Mouse (Mus musculus) E14TG2a.4 (cell line): Measurements from ENCODE around the gene Fam107a.
"Not testable (repeated sequence)": the region's sequence is repeated elsewhere in the genome, so short reads cannot be mapped to it uniquely, and the experiment has no call there.

Experiments used
- H3K27me3 ChIP-seq: 2 replicates; pipeline ENCODE4 v1.6.1; 2014; ENCODE audit warnings: low read length, control low read depth; ENCODE audit not compliant: insufficient read depth
- H3K36me3 ChIP-seq: 2 replicates; pipeline ENCODE4 v1.6.1; 2014; ENCODE audit warnings: low read length, control low read depth; ENCODE audit not compliant: insufficient read depth
- H3K4me1 ChIP-seq: replicated peaks from 2 replicates; pipeline ENCODE4 v1.6.1; 2014; ENCODE audit warnings: low read depth, low read length, control low read depth
- H3K4me3 ChIP-seq: replicated peaks from 2 replicates; pipeline ENCODE4 v1.5.1; 2014; ENCODE audit warnings: mild to moderate bottlenecking, low read length
- H3K9me3 ChIP-seq: 2 replicates; pipeline ENCODE4 v1.6.1; 2014; ENCODE audit warnings: low read length, control low read depth
- CTCF ChIP-seq: conservative IDR thresholded peaks from 2 replicates; pipeline ENCODE4 v1.5.1; 2014; ENCODE audit warnings: low read length
- NANOG ChIP-seq: IDR thresholded peaks from 2 replicates; pipeline ENCODE4 v1.6.1; 2014; ENCODE audit warnings: borderline replicate concordance, low read length, mixed read lengths
- POU5F1 ChIP-seq: IDR thresholded peaks from 2 replicates; pipeline ENCODE4 v1.6.1; 2014; ENCODE audit warnings: low read length, borderline replicate concordance

Fam107a gene

DNA sequence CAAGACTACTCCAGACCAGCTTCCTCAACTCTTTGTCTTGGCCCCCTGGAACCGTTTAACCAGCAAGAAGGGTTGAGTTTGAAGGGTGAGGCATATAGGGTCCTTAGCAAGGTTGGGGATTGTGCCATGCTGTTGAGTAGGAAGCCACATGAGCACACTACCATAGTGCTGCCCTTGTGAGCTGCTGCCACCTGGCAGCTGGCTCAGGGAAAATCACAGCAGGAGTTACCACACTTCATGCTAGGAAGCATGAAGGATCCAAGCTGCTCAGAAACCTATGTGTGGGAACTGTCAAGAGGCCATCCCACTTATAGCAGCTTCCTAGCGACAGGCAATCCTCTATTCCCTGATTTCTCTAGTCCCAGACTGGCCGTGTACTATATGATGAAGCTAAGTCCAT is 9.2 kb downstream of the Fam107a start:
- H3K9me3 ChIP-seq: no peaks in the 10 kb centered on the region
- no peaks in the 10 kb centered on the region for H3K36me3 ChIP-seq
- TF ChIP-seq CTCF (no peak), POU5F1 (no peak), NANOG (no peak)
- peaks cover 57% of the 10 kb centered on the region for H3K27me3 ChIP-seq
- H3K4me3 ChIP-seq: no peak overlapping the region
- peaks cover 12% of the 10 kb centered on the region for H3K4me1 ChIP-seq

DNA sequence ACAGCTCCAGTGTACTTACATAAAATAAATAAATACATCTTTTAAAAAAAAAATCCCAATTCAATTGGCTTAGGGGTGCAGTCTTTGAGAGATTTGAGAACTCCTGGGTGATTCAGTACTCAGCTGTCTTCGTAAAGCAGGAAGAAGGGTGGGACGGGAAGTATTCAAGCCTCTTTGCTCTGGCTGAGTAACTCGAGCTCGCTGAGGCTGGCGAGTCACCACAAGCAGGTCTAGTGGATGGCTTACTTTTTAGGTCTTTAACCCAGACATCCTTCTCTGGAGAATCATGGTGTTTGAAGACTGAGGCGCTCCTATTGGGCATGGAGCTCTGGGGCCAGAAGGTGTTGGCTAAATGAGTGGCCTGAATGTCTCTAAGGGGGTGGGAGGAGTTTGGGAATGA is 10.9 kb downstream of the Fam107a start:
- no peaks in the 10 kb centered on the region for H3K9me3 ChIP-seq
- peaks cover 46% of the 10 kb centered on the region for H3K27me3 ChIP-seq
- H3K36me3 ChIP-seq: no peaks in the 10 kb centered on the region
- peaks cover 10% of the 10 kb centered on the region for H3K4me1 ChIP-seq
- no peak for TF ChIP-seq NANOG
- H3K4me3 ChIP-seq: no peak overlapping the region

DNA sequence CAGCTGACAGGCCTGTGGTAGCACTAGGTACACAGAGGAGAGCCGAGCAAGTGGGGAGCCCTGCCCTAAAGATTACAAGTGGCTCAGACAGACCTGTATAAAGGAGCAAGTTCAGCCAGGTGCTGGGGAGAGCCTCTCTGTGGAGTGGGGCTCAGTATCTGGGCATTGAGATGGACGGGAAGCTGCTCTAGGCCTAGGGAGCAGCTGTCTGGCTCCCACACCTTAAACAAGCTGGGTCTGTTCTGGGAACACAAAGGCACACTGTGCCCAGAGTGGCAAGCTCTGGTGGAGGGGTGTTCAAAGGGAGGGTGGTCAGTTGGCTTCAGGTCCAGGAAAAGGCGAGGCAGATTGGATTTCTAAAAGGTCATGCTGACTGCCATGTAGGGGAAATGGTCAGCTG is 12.8 kb downstream of the Fam107a start:
- no peaks in the 10 kb centered on the region for H3K36me3 ChIP-seq
- peaks cover 9% of the 10 kb centered on the region for H3K4me1 ChIP-seq
- no peaks in the 10 kb centered on the region for H3K9me3 ChIP-seq
- TF ChIP-seq NANOG (no peak), CTCF (no peak), POU5F1 (no peak)
- peaks cover 30% of the 10 kb centered on the region for H3K27me3 ChIP-seq
- H3K4me3 ChIP-seq: no peak overlapping the region

DNA sequence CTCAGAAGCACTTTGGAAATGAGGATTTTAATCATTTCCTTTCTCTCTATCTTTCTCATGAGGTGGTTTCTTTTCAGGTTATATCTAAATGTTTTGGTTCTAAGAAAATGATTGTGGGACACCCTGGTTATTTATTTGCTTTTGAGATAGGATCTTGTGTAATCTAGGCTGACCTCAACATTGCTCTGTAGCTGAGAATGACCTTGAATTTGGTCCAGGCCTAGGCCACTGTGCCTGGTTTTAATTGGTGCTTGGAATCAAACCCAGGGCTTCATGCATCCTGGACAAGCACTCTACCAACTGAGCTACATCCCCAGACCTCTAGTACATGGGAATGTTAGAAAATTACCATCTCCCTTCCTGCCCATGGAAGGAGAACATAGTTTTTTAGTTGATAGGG is 13.7 kb downstream of the Fam107a start:
- TF ChIP-seq NANOG (no peak), POU5F1 (no peak), CTCF (no peak)
- peaks cover 24% of the 10 kb centered on the region for H3K27me3 ChIP-seq
- H3K9me3 ChIP-seq: no peaks in the 10 kb centered on the region
- H3K4me1 ChIP-seq: peaks cover 5% of the 10 kb centered on the region; the same call in 1 of the 2 replicates
- H3K4me3 ChIP-seq: no peak overlapping the region
- H3K36me3 ChIP-seq: no peaks in the 10 kb centered on the region

DNA sequence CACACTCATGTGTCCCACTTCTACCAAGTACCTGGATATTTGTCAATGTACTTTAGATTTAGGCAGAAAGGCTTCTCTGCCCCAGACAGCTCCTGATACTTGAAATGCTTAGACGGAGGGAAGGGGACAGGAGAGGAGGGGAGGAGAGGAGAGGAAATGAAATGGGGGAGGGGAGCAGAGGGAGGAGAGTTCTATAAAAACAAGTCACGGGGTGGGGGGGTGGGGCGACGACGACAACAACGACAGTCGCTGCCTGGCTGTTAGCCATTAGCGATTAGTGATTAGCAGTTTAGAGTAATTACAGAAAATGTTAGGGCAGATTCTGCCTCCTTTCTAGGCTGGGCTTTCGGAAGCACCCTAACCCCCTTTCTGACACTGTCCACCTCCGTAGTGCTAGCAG is 15.1 kb downstream of the Fam107a start:
- TF ChIP-seq CTCF: no peak
- no peak for TF ChIP-seq POU5F1
- no peak for TF ChIP-seq NANOG
- Histone ChIP-seq H3K36me3 (no peaks in the 10 kb centered on the region), H3K4me1 (peaks cover 5% of the 10 kb centered on the region; the same call in 1 of the 2 replicates), H3K4me3 (no peak overlapping the region), H3K9me3 (no peaks in the 10 kb centered on the region), H3K27me3 (peaks cover 20% of the 10 kb centered on the region)

DNA sequence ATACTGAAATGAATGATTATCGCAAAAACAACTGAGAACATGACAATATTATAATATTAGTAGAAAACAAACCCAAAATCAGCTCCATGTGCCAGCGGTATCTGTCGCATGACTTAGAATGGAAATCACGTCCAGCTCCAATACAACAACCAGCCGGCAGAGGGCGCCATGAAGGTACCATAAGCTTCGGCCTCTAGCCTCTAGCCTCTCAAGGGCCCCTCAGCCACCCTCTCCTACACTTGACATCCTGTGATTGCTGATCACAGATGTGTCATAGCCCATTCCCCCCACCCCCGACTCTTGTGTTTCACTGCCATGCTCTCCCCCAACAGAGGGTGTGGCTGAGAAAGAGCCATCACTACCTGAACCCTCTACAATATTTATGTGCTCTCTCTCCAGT is 17.5 kb downstream of the Fam107a start:
- Histone ChIP-seq H3K4me3 (no peak overlapping the region), H3K36me3 (no peaks in the 10 kb centered on the region), H3K9me3 (peaks cover 6% of the 10 kb centered on the region; the same call in 1 of the 2 replicates), H3K27me3 (peaks cover 7% of the 10 kb centered on the region; the same call in 1 of the 2 replicates), H3K4me1 (peaks cover 5% of the 10 kb centered on the region; the same call in 1 of the 2 replicates)
- TF ChIP-seq CTCF (peak; percentile 81), NANOG (no peak)

DNA sequence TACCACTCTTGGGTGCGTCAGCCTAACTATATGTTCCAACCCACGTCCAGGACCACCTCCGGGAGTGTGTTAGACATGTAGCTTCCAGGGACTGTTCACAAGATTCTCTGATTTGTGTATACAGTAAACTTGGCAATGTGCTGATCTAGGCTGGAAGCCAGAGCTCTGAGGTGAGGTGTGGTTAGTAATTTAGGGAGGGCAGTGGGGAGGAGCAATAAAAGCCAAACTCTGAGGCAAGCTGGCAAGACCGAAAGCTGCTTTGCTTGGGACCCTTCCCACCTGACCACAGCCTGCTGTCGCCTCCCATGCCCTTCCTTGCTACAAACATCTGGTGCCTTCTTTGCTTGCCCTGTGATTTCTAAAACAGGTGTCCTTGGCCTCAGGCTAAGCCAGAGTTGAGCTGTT is 19.9 kb downstream of the Fam107a start:
- peaks cover 7% of the 10 kb centered on the region; the same call in 1 of the 2 replicates for H3K27me3 ChIP-seq
- no peaks in the 10 kb centered on the region for H3K36me3 ChIP-seq
- H3K4me1 ChIP-seq: peaks cover 5% of the 10 kb centered on the region; the same call in 1 of the 2 replicates
- H3K9me3 ChIP-seq: peaks cover 15% of the 10 kb centered on the region
- H3K4me3 ChIP-seq: no peak overlapping the region
- no peak for TF ChIP-seq NANOG
- no peak for TF ChIP-seq POU5F1
- no peak for TF ChIP-seq CTCF

DNA sequence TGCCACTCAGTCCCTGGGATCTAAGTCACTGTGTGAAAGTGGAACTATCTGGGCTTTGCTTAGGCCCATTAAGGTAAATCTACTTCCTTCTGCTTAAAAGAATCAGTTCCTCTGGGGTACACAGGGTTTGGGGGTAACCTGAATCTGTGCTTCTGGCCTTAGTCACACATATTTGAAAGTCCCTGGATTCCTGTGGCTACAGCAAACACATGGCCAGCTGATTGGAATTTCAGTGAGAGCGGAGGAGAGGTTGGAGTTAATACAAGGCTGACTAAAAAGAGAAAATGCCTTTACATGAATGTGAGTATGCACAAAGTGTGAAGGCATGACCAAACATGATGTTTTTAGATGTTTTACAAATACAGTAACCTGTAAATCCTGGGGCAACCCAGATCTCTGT is 23.6 kb downstream of the Fam107a start:
- no peaks in the 10 kb centered on the region for H3K36me3 ChIP-seq
- H3K27me3 ChIP-seq: 0 out of 2 replicates have a peak, but pooled peaks cover 7% of the 10 kb centered on the region
- peaks cover 1% of the 10 kb centered on the region; the same call in 1 of the 2 replicates for H3K4me1 ChIP-seq
- peaks cover 30% of the 10 kb centered on the region for H3K9me3 ChIP-seq
- no peak overlapping the region for H3K4me3 ChIP-seq
- TF ChIP-seq NANOG (no peak), CTCF (no peak), POU5F1 (no peak)

DNA sequence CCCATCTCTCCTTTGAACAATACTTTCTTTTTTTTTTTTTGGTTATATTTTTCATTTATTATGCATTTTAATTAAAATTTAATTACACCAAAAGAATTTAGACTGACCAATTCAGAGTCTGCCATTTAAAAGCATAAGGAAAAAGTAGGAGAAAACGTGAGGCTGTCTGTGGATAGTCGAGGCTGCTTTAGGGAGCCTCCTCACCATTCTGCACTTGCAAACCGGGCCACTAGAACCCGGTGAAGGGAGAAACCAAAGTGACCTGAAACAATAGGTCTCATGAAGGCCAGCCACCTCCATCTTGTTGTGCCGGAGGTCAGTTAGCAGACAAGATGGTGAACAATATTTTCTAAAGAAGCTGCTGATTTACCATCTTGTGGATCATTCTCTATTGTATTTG is 31.2 kb downstream of the Fam107a start:
- not testable (repeated sequence) for H3K4me3 ChIP-seq, H3K27me3 ChIP-seq, H3K36me3 ChIP-seq, H3K4me1 ChIP-seq
- H3K9me3 ChIP-seq: peaks cover 32% of the 10 kb centered on the region
